Mouse (Mus musculus) stomach, postnatal 0 days (tissue): ENCODE results near the gene Shisal2b.

Source experiments
- CTCF ChIP-seq: IDR thresholded peaks from 2 replicates; pipeline ENCODE4 v1.5.1; 2016; ENCODE audit warnings: antibody characterized with exemption, low read depth, mild to moderate bottlenecking, moderate library complexity
- EP300 ChIP-seq: optimal IDR thresholded peaks from 2 replicates; pipeline ENCODE3; 2016; ENCODE audit warnings: antibody characterized with exemption

DNA sequence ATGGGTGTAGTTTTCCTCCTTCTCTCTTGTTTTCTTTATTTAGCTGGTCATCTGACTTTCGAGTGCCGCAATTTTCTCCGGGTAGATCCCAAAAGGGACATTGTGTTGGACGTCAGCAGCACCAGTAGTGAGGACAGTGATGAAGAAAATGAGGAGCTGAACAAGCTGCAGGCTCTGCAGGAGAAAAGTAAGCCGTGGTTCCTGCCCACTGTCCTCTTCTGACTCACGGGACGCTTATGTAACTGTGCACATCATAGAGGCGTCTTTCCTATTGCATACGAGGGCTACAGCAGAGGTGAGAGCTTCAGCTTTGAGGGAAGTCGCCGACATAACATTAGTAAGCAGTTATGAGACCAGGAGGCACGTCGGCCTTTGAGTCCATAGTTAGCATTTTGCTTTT is 30.9 kb downstream of the Shisal2b start:
- TF ChIP-seq CTCF (no peak), EP300 (no peak)
